Mouse (Mus musculus) ES-E14 (cell line): ENCODE measurements around the gene Ephx1.

Experiments
- HCFC1 ChIP-seq: IDR thresholded peaks from 2 replicates; pipeline ENCODE4 v1.6.1; 2012; ENCODE audit warnings: low read length, inconsistent platforms, borderline replicate concordance; ENCODE audit not compliant: insufficient read depth
- MAFK ChIP-seq: IDR thresholded peaks from 2 replicates; pipeline ENCODE4 v1.6.1; 2014; ENCODE audit warnings: mild to moderate bottlenecking, low read depth, low read length, inconsistent platforms; ENCODE audit not compliant: insufficient read depth
- ZC3H11A ChIP-seq: IDR thresholded peaks from 2 replicates; pipeline ENCODE4 v1.6.1; 2012; ENCODE audit warnings: low read depth, mild to moderate bottlenecking, inconsistent platforms, low read length, borderline replicate concordance
- ZNF384 ChIP-seq: IDR thresholded peaks from 2 replicates; pipeline ENCODE4 v1.6.1; 2012; ENCODE audit warnings: low read depth, low read length, inconsistent platforms

GRCm38 (mm10) chr1:180941726-180942125, 79.0 kb downstream of the Ephx1 start:
- TF ChIP-seq ZNF384 (no peak), MAFK (no peak), ZC3H11A (no peak), HCFC1 (no peak)
